Mouse (Mus musculus) ES-E14 (cell line): ENCODE results near the gene Pgm2. TPM values are rescaled to one million over a fixed set of nuclear protein-coding genes. Genes with fewer than 3 reads are reported as not detected.

Source experiments
- DNase-seq: peaks from one replicate; pipeline ENCODE4 v3.0.0-alpha.2; 2013; ENCODE audit warnings: low read depth, low spot score
- H3K27ac ChIP-seq: 2 replicates; pipeline ENCODE4 v1.5.1; 2012; ENCODE audit warnings: low read depth, mild to moderate bottlenecking, low read length, moderate library complexity, mixed read lengths; ENCODE audit not compliant: poor library complexity, insufficient read depth, severe bottlenecking
- H3K36me3 ChIP-seq: 2 replicates; pipeline ENCODE4 v1.6.1; 2012; ENCODE audit warnings: mild to moderate bottlenecking, low read length, moderate library complexity, mixed read lengths; ENCODE audit not compliant: control insufficient read depth, poor library complexity, insufficient read depth, severe bottlenecking
- H3K4me1 ChIP-seq, 2 experiments: fragments of 150-350 bp in 1 of 2; sonication (generic) in 1 of 2; 2 replicates each; pipeline ENCODE4 v1.6.1; 2012; ENCODE audit warnings: low read length in 2 of 2, mild to moderate bottlenecking in 1 of 2, mixed read lengths in 1 of 2; ENCODE audit not compliant: control insufficient read depth in 2 of 2, insufficient read depth in 2 of 2, poor library complexity in 1 of 2
- H3K4me3 ChIP-seq, 2 experiments: fragments of 150-350 bp in 1 of 2; sonication (generic) in 1 of 2; 2 replicates each; pipeline ENCODE4 v1.5.1; 2012; ENCODE audit warnings: low read length in 2 of 2, low read depth in 1 of 2, mild to moderate bottlenecking in 1 of 2, mixed read lengths in 1 of 2; ENCODE audit not compliant: insufficient read depth in 1 of 2, poor library complexity in 1 of 2, severe bottlenecking in 1 of 2
- H3K9ac ChIP-seq: 2 replicates; pipeline ENCODE4 v1.6.1; 2012; ENCODE audit warnings: low read depth, mild to moderate bottlenecking, low read length, mixed read lengths; ENCODE audit not compliant: poor library complexity, insufficient read depth, severe bottlenecking
- H3K9me3 ChIP-seq: fragments of 150-350 bp; sonication (generic); 2 replicates; pipeline ENCODE4 v1.6.1; 2012; ENCODE audit warnings: low read depth, mild to moderate bottlenecking, low read length; ENCODE audit not compliant: control insufficient read depth, insufficient read depth
- CHD2 ChIP-seq: IDR thresholded peaks from 2 replicates; pipeline ENCODE4 v1.6.1; 2014; ENCODE audit warnings: mild to moderate bottlenecking, low read depth, low read length, inconsistent platforms
- HCFC1 ChIP-seq: IDR thresholded peaks from 2 replicates; pipeline ENCODE4 v1.6.1; 2012; ENCODE audit warnings: low read length, inconsistent platforms, borderline replicate concordance; ENCODE audit not compliant: insufficient read depth
- MAFK ChIP-seq: IDR thresholded peaks from 2 replicates; pipeline ENCODE4 v1.6.1; 2014; ENCODE audit warnings: mild to moderate bottlenecking, low read depth, low read length, inconsistent platforms; ENCODE audit not compliant: insufficient read depth
- ZC3H11A ChIP-seq: IDR thresholded peaks from 2 replicates; pipeline ENCODE4 v1.6.1; 2012; ENCODE audit warnings: low read depth, mild to moderate bottlenecking, inconsistent platforms, low read length, borderline replicate concordance
- ZNF384 ChIP-seq: IDR thresholded peaks from 2 replicates; pipeline ENCODE4 v1.6.1; 2012; ENCODE audit warnings: low read depth, low read length, inconsistent platforms
- in situ Hi-C, 2 experiments: fragments of 600-800 bp; cut with MboI; formaldehyde crosslinking; loops; one replicate each; pipeline ENCODE4 v1.15.1; 2025; ENCODE audit warnings: low sequenced_read_pairs in 2 of 2, inconsistent platforms in 1 of 2; ENCODE audit not compliant: unreplicated experiment in 2 of 2
- total RNA-seq: library from RNA; depleted of rRNA; stranded (reverse); fragments of 300-350 nt; gene quantifications from 2 replicates; pipeline ENCODE4 v1.2.3, GENCODE M21; 2012; rRNA removed

Pgm2 gene
- total RNA-seq, 1 experiment, result 11.9 TPM

GRCm38 (mm10) chr5:64165826-64166225 lies 73.1 kb downstream of the Pgm2 start:
- in situ Hi-C loops, result no loop called here
- Histone ChIP-seq H3K9ac (no peak overlapping the region), H3K4me1 (peaks cover 0 to 3% of the 10 kb centered on the region in 2 experiments; a peak in 1 of 4 replicates), H3K27ac (no peak overlapping the region), H3K4me3 (no peak overlapping the region), H3K36me3 (no peaks in the 10 kb centered on the region), H3K9me3 (no peaks in the 10 kb centered on the region)
- no peak for DNase-seq
- TF ChIP-seq ZC3H11A, result no peak
- no peak for TF ChIP-seq MAFK
- no peak for TF ChIP-seq ZNF384
- TF ChIP-seq HCFC1, result no peak
- TF ChIP-seq CHD2, result no peak

GRCm38 (mm10) chr5:64168990-64169540 lies 76.3 kb downstream of the Pgm2 start:
- in situ Hi-C loops, result no loop called here
- Histone ChIP-seq H3K9me3 (no peaks in the 10 kb centered on the region), H3K4me3 (no peak overlapping the region), H3K27ac (no peak overlapping the region), H3K4me1 (peaks cover 0 to 5% of the 10 kb centered on the region in 2 experiments; a peak in 1 of 4 replicates), H3K9ac (no peak overlapping the region), H3K36me3 (no peaks in the 10 kb centered on the region)
- DNase-seq, result no peak
- TF ChIP-seq ZNF384 (no peak), ZC3H11A (no peak), CHD2 (no peak), MAFK (no peak), HCFC1 (no peak)

GRCm38 (mm10) chr5:64172884-64173283 lies 80.1 kb downstream of the Pgm2 start:
- TF ChIP-seq HCFC1 (no peak), CHD2 (no peak), MAFK (no peak), ZNF384 (no peak), ZC3H11A (no peak)
- no peak overlapping the region for H3K27ac ChIP-seq
- H3K9me3 ChIP-seq, result no peaks in the 10 kb centered on the region
- H3K4me1 ChIP-seq, result peaks cover 0 to 8% of the 10 kb centered on the region in 2 experiments; a peak in 1 of 4 replicates
- in situ Hi-C loops, result no loop called here
- no peak overlapping the region for H3K4me3 ChIP-seq
- H3K9ac ChIP-seq, result no peak overlapping the region
- no peak for DNase-seq
- H3K36me3 ChIP-seq, result no peaks in the 10 kb centered on the region

GRCm38 (mm10) chr5:64173302-64173701 lies 80.6 kb downstream of the Pgm2 start:
- DNase-seq, result no peak
- Histone ChIP-seq H3K9ac (no peak overlapping the region), H3K27ac (no peak overlapping the region), H3K9me3 (no peaks in the 10 kb centered on the region), H3K4me3 (no peak overlapping the region), H3K4me1 (peaks cover 0 to 8% of the 10 kb centered on the region in 2 experiments; a peak in 1 of 4 replicates), H3K36me3 (no peaks in the 10 kb centered on the region)
- no peak for TF ChIP-seq ZNF384
- TF ChIP-seq MAFK, result no peak
- TF ChIP-seq ZC3H11A, result no peak
- no peak for TF ChIP-seq CHD2
- TF ChIP-seq HCFC1, result no peak
- in situ Hi-C loops, result no loop called here

- no peak overlapping the region for H3K4me3 ChIP-seq
These were observed 81.7 kb downstream of the Pgm2 start for GRCm38 (mm10) chr5:64174429-64174935.

More at GRCm38 (mm10) chr5:64174429-64174935, 81.7 kb downstream of the Pgm2 start:
- TF ChIP-seq ZC3H11A, result no peak
- no peak for DNase-seq
- no peak overlapping the region for H3K27ac ChIP-seq
- no peaks in the 10 kb centered on the region for H3K36me3 ChIP-seq
- H3K9me3 ChIP-seq, result no peaks in the 10 kb centered on the region
- no peak overlapping the region for H3K9ac ChIP-seq
- peaks cover 0 to 8% of the 10 kb centered on the region in 2 experiments; a peak in 1 of 4 replicates for H3K4me1 ChIP-seq
- in situ Hi-C loops, result no loop called here

Other genes with a start within 250 kb of the Pgm2 start
- 18.5 and 21.0 TPM in 2 replicates for gene Rell1, start 124.1 kb upstream of the Pgm2 start, total RNA-seq
- 20.6 and 31.1 TPM in 2 replicates for gene Tbc1d1, start 63.4 kb downstream of the Pgm2 start, total RNA-seq